Mouse (Mus musculus): ENCODE measurements around the gene Stxbp6.

- no peak for TF ChIP-seq CTCF (IDR thresholded peaks at IDR 0.05; ENCODE audit: borderline replicate concordance, control insufficient read depth, extremely low read depth, insufficient read depth, low read length, poor library complexity)
- TF ChIP-seq POLR2A (IDR thresholded peaks at IDR 0.05; ENCODE audit: control insufficient read depth, extremely low read depth, insufficient read depth, low read length, poor library complexity): no peak
These were observed 122.4 kb downstream of the Stxbp6 start for GRCm38 (mm10) chr12:44952072-44952471.

All from thymus, adult 2 months (tissue).